Mouse (Mus musculus): ENCODE results near the gene Akna.

Gene Akna

DNA sequence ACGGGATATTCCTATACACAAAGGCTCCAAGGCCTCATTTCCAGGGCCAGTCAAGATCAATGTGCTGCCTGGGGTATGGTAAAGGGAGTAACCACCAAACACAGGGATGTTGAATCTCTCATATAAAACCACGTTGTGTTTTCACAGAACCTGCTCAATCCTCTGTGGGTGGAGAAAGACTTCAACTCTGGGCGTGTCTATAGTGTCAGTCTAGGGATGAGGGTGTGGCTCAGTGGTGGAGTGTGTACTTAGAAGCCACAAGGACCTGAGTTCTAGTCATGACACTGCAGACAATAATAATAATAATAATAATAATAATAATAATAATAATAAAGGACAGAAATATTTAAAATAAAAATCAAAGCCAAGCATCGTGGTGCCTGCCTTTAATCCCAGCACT, 18.9 kb downstream of the Akna start:
- DNase-seq (ENCODE audit: low read depth): no peak

DNA sequence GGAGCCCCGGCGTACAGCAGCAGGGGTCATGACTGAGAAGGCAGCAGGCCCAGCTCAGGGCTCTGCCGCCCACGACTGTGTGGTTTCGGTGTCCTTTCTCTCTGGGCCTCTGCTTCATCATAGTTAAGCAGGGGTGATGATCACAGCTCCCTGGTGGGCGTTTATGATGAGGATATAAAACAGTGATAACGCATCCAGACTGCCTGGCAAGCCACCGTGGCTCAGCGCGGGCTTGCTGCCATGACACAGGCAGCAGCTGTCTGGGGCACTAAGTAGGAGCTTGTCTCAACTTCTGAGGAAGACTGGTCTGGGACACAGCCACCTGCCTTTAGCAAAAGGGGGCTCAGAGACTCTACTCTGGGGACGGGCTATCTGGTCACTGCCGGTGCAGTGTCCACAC, 19.7 kb downstream of the Akna start:
- DNase-seq (ENCODE audit: low read depth): no peak

DNA sequence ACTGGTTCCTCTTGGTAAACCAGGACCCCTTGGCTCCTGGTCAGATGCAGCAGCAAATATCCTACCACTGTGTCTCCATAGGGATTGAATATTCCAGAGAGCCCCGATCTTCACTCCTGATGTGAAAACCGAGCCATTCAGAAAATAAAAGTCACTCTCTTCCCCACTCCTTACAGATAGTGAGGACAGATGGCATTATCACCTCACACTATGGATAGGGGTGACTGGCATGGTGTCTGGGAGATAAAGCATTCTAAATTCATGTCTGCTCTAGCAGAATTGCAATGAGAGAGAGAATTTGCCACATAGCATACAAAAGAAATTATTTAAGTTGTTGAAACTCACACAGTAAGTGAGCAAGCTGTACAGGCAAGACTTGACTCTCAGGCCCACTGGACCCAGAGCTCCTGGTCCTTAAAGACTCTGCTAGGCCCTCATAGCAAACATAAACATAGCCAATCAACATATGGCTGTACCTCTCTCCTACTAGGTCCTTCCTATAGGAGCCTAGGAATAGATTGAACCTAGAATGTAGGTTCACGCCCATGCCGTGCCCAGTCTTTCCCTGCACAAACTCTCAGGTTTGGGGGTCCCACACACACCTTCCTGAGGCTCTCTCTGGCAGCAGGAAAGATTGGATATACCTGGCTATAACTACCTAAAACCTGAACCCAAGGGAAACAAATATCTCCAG, 20.3 kb downstream of the Akna start:
- no peak for DNase-seq (ENCODE audit: low read depth)

DNA sequence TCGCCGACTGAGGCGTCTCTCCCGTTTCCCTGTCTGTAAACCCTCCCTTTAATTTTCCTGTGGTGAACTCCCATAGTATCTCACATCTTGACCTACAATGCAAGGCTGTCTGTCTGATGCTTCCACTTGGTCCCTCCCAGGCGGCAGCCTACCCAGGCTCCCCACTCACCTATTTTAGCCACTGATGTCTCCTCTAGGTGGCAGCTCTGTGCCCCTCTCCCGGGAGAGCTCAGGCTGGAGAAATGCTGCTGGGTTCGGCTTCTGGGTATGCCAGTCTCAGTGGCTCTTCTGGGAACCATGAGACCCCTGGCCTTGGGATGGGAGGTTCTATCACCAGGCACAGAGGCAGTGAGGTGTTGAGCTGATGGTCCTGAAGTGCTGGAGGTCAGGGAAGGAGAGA, 25.7 kb downstream of the Akna start:
- no peak for DNase-seq (ENCODE audit: low read depth)

DNA sequence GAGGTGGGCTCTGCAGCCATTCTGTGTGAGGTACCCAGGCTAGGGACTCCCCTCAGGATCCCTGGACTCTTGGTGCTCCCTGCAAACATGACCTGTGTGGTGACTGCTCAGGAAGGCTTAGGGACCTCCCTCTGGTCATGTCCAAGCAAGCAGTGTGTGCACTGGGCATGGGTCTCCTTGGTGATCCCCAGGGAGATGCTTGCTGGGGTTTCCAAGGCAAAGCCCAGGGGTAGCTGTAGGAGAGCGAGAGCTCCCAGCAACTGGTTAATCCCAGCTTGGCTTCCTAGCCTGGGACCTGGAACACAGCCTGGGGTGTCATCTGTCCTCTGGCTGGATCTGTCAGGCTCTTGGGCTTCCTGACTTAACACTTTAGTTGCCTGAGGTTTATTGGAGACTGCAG, 27.8 kb downstream of the Akna start:
- no peak for DNase-seq (ENCODE audit: low read depth)

DNA sequence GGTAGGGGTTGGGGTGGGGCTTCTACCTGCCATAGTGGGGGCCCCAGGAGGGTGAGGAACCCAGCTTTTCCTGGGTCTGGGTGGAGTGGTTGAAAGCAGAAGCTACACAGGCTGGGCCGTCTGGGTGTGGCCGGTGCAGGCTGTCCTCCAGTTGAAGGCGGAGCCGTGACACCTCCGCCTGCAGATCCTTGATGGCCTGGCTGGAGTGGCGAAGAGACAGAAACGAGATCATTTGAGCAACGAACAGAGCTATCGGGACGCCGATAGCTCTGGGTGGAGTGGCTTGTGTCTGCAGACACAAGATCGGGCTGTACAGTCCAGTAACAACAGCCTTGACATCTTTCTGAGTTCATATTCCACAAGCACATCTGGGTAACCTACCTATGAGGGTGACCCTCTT, 28.8 kb downstream of the Akna start:
- no peak for DNase-seq (ENCODE audit: low read depth)

DNA sequence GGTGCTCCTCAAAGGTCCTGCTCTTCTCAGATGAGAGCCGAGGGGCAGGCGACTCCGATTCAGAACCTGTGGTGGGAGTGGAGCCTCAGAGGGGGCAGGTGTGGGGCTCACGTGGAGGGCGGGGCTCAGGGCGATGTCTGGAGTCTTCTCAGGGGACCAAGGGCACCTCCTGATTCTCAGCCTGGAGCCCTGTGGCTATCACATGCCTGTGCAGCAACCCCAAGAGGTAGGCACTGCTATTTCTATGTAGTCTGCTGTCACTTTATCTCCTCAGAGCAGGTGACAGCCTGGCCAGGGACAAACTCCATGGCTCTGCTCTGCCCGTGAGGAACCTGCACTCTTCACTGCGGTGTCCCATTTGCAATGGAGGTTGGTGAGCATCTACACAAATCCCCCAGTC, 29.8 kb downstream of the Akna start:
- DNase-seq (ENCODE audit: low read depth): no peak

DNA sequence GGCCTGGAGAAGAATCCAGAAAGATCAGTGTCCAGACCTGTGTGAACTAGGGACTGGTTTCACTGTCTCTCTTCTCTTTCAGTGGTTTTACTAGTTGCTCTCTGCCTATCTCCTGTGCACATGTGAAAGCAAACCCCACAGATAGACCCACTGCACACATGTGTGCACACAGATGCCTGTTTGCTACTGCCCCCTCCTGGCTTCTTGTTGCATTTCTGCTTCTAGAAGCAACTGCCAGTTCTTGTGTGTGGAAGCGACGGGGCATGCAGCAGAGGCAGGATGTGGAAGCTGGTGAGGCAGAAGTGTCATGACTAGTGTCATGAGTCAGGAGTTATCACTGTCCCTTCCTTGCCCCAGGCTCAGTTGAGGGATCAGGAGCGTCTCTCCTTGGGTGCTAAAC, 31.3 kb downstream of the Akna start:
- peak; percentile 28 for DNase-seq (ENCODE audit: low read depth)

DNA sequence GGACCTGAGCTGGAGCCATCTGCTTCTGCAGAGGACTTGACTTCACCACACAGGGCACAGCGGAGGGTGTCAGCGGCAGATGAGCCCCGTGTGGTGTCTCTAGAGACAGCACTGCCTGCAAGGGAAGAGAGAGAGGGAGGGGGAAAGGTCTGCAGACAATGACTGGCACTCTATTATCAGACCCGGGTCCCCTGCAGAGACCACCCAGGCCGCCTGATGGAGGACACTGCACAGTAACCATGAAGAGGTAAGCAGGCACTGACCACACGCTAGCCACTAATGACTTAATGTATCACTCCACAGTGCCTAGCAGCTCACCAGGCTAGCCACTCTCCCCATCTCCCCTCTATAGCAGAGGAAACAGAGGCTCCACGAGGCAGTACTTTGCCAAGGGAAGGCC, 32.3 kb downstream of the Akna start:
- DNase-seq (ENCODE audit: low read depth): no peak

DNA sequence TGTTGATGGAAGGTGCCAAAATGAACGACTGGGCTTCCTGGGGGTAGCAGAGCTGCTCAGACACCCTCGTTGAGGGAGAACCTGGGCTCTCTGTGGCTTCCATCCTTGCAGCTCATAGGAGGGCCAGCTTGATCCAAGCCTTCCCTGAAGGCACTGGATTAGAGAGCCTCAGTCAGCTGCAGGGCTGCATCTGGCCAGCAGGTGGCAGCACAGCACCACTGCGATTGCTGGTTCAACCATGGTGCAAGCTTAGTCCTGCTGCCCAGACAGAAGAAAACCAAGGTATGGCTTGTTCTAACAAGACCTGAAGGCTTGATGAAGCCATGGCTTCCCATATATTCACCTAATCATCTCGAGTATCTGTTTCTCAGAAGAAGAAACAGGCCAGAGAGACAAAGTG, 34.6 kb downstream of the Akna start:
- peak; percentile 38 for DNase-seq (ENCODE audit: low read depth)

DNA sequence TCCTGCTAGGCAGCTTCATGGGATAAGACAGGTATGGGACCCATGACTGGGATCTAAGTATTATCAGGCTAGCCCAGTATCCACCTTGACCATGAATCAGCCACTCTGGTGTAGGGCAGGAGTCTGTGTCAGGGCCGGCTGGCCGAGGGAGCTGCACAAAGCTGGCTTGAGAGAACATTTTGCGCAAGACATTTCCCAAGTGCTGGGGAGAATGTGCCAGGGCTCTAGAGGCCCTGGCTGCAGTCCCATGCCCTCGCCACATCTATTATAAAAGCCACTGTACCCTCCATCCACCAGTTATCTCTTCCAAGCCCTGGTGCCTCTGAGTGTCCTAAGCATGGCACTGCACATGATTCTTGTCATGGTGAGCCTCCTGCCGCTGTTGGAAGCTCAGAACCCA, 41.0 kb downstream of the Akna start, which contains the start of gene Orm2:
Gene Orm2, plus strand, starts transcription at position 300 of the 400 bp plus-strand sequence.
- no peak for DNase-seq (ENCODE audit: low read depth)

DNA sequence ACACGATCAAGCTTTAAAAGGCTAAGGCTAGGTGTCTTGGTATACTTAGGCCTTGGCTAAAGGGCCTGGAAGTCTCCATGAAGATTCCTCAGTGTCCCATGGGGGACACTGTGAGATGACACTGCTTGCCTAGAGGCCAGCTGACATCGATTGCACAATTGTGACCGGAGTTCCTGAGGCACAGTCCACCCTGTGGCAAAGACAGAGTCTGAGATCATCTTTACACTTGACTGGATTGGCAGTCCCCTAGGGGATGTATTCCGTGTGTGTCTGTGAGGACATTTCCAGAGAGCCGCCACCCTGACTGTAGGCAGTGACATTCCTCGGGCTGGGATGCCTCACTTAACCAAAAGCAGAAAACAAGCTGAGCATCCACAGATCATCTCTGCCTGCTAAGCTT, 43.3 kb downstream of the Akna start:
- DNase-seq (ENCODE audit: low read depth): no peak

DNA sequence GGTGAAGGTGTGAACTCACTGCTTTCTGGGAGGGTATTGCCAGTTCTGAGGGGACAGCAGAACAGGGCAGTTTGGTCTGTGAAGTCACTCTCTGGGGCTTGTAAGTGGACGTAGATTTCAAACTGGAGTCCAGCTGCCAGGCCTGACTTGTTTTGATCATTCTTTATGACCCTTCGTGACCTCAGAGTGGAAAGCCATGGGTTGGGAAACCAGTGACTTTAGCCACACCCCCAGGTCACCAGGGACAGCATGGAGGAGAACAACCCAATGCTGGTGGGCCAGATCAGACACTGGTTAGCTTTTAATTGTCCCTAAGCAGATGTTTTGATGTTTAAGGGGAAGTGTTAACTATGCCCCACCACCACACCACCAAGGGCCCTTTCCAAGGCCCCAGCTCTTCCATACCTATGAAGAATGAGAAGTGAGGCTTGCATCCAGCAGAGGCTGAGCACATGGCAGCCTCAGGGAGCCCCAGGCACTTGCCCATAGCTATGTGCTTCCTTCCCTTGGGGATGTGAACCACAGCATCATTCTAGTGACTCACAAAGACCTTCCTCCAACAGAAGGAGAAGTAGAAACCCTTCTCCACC, 46.1 kb downstream of the Akna start:
- DNase-seq (ENCODE audit: low read depth): no peak

DNA sequence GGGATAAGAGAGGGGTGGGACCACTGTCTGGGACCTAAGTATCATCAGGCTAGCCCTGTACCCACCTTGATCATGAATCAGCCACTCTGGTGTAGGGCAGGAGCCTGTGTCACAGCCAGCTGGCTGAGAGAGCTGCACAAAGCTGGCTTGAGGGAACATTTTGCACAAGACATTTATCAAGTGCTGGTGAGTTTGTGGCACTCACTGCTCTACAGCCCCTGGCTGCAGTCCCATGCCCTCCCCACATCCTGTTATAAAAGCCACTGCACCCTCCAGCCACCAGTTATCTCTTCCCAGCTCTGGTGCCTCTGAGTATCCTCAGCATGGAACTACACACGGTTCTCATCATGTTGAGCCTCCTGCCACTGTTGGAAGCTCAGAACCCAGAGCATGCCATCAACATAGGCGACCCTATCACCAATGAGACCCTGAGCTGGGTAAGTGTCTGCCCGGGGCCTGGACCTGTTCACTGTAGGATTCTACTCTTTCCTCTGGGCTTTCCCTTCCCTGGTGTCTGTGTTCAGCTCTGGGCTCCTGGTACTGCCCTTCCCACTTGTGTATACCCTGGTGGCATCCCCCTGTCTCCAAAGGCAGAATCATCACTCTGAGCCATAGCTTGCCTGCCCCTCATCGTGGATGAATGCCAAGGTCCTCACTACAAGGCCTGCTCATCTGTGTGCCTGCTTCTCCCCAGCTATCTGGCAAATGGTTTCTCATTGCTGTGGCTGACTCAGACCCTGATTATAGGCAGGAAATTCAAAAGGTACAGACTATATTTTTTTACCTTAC, 47.1 kb downstream of the Akna start, which contains the start of gene Orm3:
Gene Orm3, plus strand, starts transcription at position 286 of the 789 bp plus-strand sequence.
- peak; percentile 2 for DNase-seq (ENCODE audit: low read depth)

DNA sequence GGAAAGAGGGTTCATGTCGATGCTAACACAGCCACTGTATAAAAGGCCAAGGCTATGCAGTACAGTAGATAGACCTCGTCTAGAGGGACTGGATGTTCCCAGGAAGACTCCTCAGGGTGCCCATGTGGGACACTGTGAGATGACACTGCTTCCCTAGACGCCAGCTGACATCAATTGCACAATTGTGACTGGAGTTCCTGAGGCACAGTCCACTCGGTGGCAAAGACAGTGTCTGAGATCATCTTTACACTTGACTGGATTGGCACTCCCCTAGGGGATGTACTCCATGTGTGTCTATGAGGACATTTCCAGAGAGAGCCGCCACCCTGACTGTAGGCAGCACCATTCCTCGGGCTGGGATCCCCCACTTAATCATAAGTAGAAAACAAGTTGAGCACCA, 54.6 kb downstream of the Akna start:
- no peak for DNase-seq (ENCODE audit: low read depth)

DNA sequence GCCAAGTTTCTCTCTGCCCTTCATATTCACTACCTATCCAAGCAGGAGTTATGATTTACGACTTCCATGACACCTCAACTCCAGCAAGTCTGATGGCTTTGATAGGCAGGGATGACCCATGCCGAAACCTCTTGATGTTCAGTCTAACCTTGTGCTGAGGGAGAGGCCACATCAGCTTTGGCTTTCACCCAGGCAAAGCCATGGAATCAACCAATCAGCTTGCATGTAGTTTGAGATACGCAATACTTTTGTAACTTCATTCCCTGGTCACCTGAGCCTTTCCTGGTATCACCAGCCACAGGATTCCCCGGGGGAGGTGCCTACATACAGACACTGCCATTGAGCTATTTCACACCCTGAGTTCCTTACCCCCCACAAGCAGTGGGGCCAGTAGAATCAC, 56.5 kb downstream of the Akna start:
- no peak for DNase-seq (ENCODE audit: low read depth)

DNA sequence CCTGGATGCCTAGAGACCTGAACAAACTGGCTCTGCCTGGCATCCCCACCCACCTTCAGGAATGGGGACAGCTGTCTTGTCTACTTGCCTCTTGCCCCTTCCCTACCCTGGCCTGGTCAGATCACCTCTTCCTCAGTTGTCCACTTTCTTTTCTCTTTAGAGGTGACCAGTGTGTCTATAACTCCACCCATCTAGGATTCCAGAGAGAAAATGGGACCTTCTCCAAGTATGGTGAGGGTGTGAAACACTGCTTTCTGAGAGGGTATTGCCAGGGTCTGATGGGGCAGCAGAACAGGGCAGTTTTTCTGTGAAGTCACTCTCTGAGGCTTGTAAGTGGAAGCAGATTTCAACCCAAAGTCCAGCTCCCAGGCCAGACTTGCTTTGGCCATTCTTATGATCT, 57.9 kb downstream of the Akna start:
- no peak for DNase-seq (ENCODE audit: low read depth)

DNA sequence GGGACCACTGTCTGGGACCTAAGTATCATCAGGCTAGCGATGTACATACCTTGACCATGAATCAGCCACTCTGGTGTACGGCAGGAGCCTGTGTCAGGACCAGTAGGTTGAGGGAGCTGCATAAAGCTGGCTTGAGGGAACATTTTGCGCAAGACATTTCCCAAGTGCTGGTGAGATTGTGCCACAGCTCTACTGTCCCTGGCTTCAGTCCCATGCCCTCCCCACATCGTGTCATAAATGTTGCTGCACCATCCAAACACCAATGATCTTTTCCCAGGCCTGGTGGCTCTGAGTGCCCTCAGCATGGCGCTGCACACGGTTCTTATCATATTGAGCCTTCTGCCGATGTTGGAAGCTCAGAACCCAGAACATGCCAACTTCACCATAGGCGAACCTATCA, 58.9 kb downstream of the Akna start, which contains the start of gene Orm1:
Gene Orm1, plus strand, starts transcription at position 266 of the 400 bp plus-strand sequence.
- DNase-seq (ENCODE audit: low read depth): peak; percentile 11

DNA sequence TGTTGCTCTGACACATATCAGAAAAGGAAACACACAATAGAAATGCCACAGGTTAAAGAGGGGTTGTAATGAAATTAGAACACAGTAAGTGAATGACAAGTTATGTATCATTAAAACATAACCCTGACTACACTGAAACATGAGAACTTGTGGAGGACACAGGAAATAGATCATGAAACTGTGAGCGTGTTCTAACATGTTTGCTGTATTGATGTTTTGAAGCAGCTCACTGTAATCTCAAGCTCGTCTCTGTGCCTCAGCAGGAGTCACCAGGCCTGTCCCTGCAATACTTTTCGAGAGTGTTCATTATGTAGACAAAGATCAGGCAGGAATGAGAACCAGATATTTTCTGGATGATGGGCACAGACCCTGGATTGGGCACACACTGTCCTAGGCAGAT, 59.5 kb downstream of the Akna start:
- DNase-seq (ENCODE audit: low read depth): no peak

DNA sequence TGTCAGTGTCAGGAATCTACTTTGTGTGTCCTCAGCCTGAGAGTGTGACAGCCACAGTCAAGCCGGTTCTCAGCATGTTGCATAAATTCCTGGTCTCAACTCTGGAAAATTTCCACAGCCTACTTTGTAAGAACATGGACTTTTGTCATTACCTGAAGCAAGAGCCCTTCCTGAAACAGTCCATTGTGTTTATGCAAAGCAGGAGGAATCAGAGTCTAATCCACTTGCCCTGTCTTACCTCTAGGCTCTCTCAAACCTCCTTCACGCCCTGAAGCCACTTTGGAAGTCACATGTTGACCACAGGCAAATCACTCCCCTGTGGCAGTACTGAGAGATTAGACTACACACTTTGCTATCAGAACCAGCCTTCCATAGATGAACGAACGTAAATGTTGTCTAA, 60.7 kb downstream of the Akna start:
- no peak for DNase-seq (ENCODE audit: low read depth)

DNA sequence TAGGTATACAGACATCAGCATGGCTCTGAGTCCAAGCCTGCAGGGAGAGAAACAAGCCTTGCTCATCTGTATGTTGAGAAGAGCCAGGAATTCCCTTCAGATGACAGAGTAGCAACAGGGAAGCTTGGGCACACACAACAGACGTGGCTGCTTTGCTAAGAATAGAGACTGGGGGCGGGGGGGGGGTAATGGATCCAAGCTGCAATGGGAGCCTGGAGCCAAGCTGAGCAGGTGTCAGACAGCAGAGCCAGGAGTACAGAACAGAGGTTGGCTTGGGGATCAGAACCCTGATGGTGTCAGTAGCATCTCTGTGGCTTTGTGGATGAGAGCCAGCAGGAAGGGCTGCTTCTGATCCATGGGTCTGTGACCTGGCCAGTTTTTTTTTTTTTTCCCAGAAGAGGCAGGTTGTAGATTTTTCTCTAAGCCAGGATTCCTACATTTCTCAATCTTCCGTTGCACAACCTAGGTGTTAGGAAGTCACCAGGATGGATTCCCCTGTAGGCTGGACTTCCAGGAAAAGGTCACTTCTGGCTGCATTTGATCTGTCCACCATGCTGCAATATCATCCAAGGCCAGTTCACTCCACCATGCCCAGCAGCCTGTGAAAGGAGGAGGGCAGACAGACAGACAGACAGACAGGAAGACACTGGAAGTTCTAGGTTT, 64.6 kb downstream of the Akna start:
- no peak for DNase-seq (ENCODE audit: low read depth)

DNA sequence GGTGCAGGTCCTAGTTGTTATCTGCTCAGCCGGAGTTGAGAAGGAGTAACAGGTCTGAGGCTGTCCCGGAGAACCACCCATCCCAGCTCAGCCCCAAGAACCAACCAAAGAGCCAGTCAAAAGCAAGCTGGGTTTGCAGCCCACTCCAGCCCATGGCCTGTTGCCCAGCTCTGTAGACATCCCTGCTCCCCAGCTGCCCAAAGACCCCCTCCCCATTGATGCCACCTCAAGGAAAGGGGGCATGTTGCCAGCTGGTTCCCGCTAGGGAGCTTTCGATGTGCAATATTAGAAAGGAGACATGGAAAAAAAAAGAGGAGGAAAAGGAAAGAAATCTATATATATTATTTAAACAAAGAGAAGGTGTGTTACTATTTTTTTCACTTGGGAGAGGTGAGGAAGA, 69.8 kb downstream of the Akna start:
- no peak for DNase-seq (ENCODE audit: low read depth)

Measured in 416B (cell line).